Mouse (Mus musculus) 3T3-L1 (cell line): Measurements from ENCODE around the gene Smad6.
A peak's percentile ranks its signal among the peaks of the same experiment; 100 is the strongest.

ENCODE experiments used
- DNase-seq: peaks from one replicate; pipeline ENCODE4 v3.0.0-alpha.2; 2015; ENCODE audit warnings: low read depth, low spot score

Smad6 gene

GRCm38 (mm10) chr9:64021853-64022561, at the start of gene Smad6:
Gene Smad6 (minus strand): TSS chr9:64022059.
- DNase-seq: peak; percentile 98

GRCm38 (mm10) chr9:64070674-64071073, 48.8 kb upstream of the Smad6 start:
- no peak for DNase-seq

GRCm38 (mm10) chr9:64069131-64069530, 47.3 kb upstream of the Smad6 start:
- no peak for DNase-seq

- DNase-seq: peak; percentile 48
Observed at GRCm38 (mm10) chr9:64068571-64068970, 46.7 kb upstream of the Smad6 start.

- DNase-seq: peak; percentile 92
Observed at GRCm38 (mm10) chr9:64067787-64068186, 45.9 kb upstream of the Smad6 start.

- no peak for DNase-seq
Observed at GRCm38 (mm10) chr9:64060033-64060539, 38.2 kb upstream of the Smad6 start.

GRCm38 (mm10) chr9:64057903-64058650, 36.2 kb upstream of the Smad6 start:
- peak; percentile 56 for DNase-seq

- no peak for DNase-seq
Observed at GRCm38 (mm10) chr9:64055162-64055561, 33.3 kb upstream of the Smad6 start.

- no peak for DNase-seq
Observed at GRCm38 (mm10) chr9:64053786-64054185, 31.9 kb upstream of the Smad6 start.

- DNase-seq: no peak
Observed at GRCm38 (mm10) chr9:64051241-64051640, 29.4 kb upstream of the Smad6 start.

GRCm38 (mm10) chr9:64050513-64051065, 28.7 kb upstream of the Smad6 start:
- peak; percentile 89 for DNase-seq

- DNase-seq: peak; percentile 93
Observed at GRCm38 (mm10) chr9:64049471-64050380, 27.9 kb upstream of the Smad6 start.

- DNase-seq: no peak
Observed at GRCm38 (mm10) chr9:64045117-64045890, 23.4 kb upstream of the Smad6 start.

GRCm38 (mm10) chr9:64044343-64044742, 22.5 kb upstream of the Smad6 start:
- no peak for DNase-seq

- DNase-seq: no peak
Observed at GRCm38 (mm10) chr9:64042911-64043310, 21.1 kb upstream of the Smad6 start.

- DNase-seq: no peak
Observed at GRCm38 (mm10) chr9:64042216-64042615, 20.4 kb upstream of the Smad6 start.

GRCm38 (mm10) chr9:64029908-64030631, 8.2 kb upstream of the Smad6 start:
- no peak for DNase-seq

GRCm38 (mm10) chr9:64025565-64025964, 3.7 kb upstream of the Smad6 start:
- DNase-seq: peak; percentile 63

GRCm38 (mm10) chr9:64024976-64025375, 3.1 kb upstream of the Smad6 start:
- DNase-seq: peak; percentile 60
